Mouse (Mus musculus): Measurements from ENCODE around the gene Spa17.

Spa17 gene

GRCm38 (mm10) chr9:37563805-37564204 is 49.7 kb downstream of the Spa17 start:
- no peak for DNase-seq (ENCODE audit: low spot score)

- no peak for DNase-seq (ENCODE audit: low spot score)
Observed at GRCm38 (mm10) chr9:37560617-37561016, 52.9 kb downstream of the Spa17 start.

- no peak for DNase-seq (ENCODE audit: low spot score)
Observed at GRCm38 (mm10) chr9:37556366-37556765, 57.2 kb downstream of the Spa17 start.

GRCm38 (mm10) chr9:37554838-37555748 is 58.4 kb downstream of the Spa17 start, which contains the start of gene Siae:
Siae (plus strand) TSS chr9:37555698.
- no peak for DNase-seq (ENCODE audit: low spot score)

GRCm38 (mm10) chr9:37554279-37554678 is 59.2 kb downstream of the Spa17 start:
- DNase-seq (ENCODE audit: low spot score), result peak; percentile 13

All from T-cell, adult 2 months (primary cell).